Mouse (Mus musculus) MEL (cell line): ENCODE measurements around the gene Gnao1. TPM values are rescaled to one million over a fixed set of nuclear protein-coding genes. Genes with fewer than 3 reads are reported as not detected.

Source experiments
- polyA plus RNA-seq, 2 experiments: library from polyadenylated mRNA; stranded (reverse) in 1 of 2; unstranded in 1 of 2; fragments of >175 nt in 1 of 2; fragments of >200 nt in 1 of 2; gene quantifications; 2 replicates each; pipeline versions ENCODE4 v1.2.1 to v1.2.4; 2012; ENCODE audit warnings: low replicate concordance in 2 of 2, low read depth in 1 of 2; ENCODE audit not compliant: insufficient read length in 2 of 2, insufficient read depth in 1 of 2, missing spikeins in 1 of 2
- total RNA-seq: library from RNA; depleted of rRNA; stranded (reverse); fragments of 300-350 nt; gene quantifications from 2 replicates; pipeline ENCODE4 v1.2.3, GENCODE M21; 2012; rRNA removed

Gene Gnao1
- total and polyA plus RNA-seq, 3 experiments, result 0.03 TPM; not detected in 2

Other genes starting within 250 kb of the Gnao1 start
- 82.7 and 90.0 TPM in 2 replicates for gene Amfr, start 202.9 kb downstream of the Gnao1 start, total RNA-seq
- 100 to 1,000 TPM in 1 of 2 experiments, 10 to 100 TPM in 1; 80.1 to 292 TPM for gene Amfr, start 202.9 kb downstream of the Gnao1 start, polyA plus RNA-seq
- 157 and 162 TPM in 2 replicates for gene Nudt21, start 227.1 kb downstream of the Gnao1 start, total RNA-seq
- 100 to 1,000 TPM in 1 of 2 experiments, not detected in 1; 118 TPM for gene Nudt21, start 227.1 kb downstream of the Gnao1 start, polyA plus RNA-seq
- gene Ogfod1, start 227.2 kb downstream of the Gnao1 start, total RNA-seq, result 16.0 and 16.3 TPM in 2 replicates
- gene Ogfod1, start 227.2 kb downstream of the Gnao1 start, polyA plus RNA-seq, result 10 to 100 TPM in 1 of 2 experiments, not detected in 1; 30.0 TPM